Mouse (Mus musculus): Measurements from ENCODE around the gene Olfr305. TPM values are rescaled to one million over a fixed set of nuclear protein-coding genes. Genes with fewer than 3 reads are reported as not detected.
"Not testable (repeated sequence)": the region's sequence is repeated elsewhere in the genome, so short reads cannot be mapped to it uniquely, and the experiment has no call there.

Gene Olfr305
- polyA plus RNA-seq (2012; rRNA removed) = not detected in 2 replicates

- WGBS = 71% methylated on average over 1 of the region's 1 CpGs
These were observed at the start of gene Olfr305 for GRCm38 (mm10) chr7:86366828-86367227. Gene Olfr305 (minus strand): TSS chr7:86366928.

GRCm38 (mm10) chr7:86403546-86403945 is 36.8 kb upstream of the Olfr305 start, which contains the start of gene Olfr301:
Gene Olfr301 (plus strand): TSS chr7:86403846.
- no peak for DNase-seq
- Histone ChIP-seq H3K27ac (ENCODE audit: insufficient read depth, low read depth, low read length) (no peak within 1 kb of the TSS), H3K36me3 (ENCODE audit: control insufficient read depth, insufficient read depth, low read length) (no peaks in the 10 kb centered on the region), H3K4me3 (ENCODE audit: insufficient read depth, low read depth, low read length) (no peak within 1 kb of the TSS), H3K27me3 (replicated peaks; ENCODE audit: control insufficient read depth, insufficient read depth, low read length) (no peaks in the 10 kb centered on the region), H3K4me1 (ENCODE audit: control insufficient read depth, insufficient read depth, low read length) (no peaks in the 10 kb centered on the region)
- 76% methylated on average over 2 of the region's 2 CpGs for WGBS
- TF ChIP-seq CTCF (conservative IDR thresholded peaks at IDR 0.05; ENCODE audit: insufficient read depth, insufficient read length, low read depth, low read length) (no peak), POLR2A (IDR thresholded peaks at IDR 0.05; ENCODE audit: low read depth, low read length) (no peak)

More at GRCm38 (mm10) chr7:86366828-86367227, at the start of gene Olfr305:
- no peak for DNase-seq
- Histone ChIP-seq H3K4me1 (ENCODE audit: control insufficient read depth, insufficient read depth, low read length) (no peaks in the 10 kb centered on the region), H3K4me3 (ENCODE audit: insufficient read depth, low read depth, low read length) (no peak within 1 kb of the TSS), H3K27me3 (replicated peaks; ENCODE audit: control insufficient read depth, insufficient read depth, low read length) (no peaks in the 10 kb centered on the region), H3K36me3 (ENCODE audit: control insufficient read depth, insufficient read depth, low read length) (no peaks in the 10 kb centered on the region), H3K27ac (ENCODE audit: insufficient read depth, low read depth, low read length) (no peak within 1 kb of the TSS)
- TF ChIP-seq CTCF (conservative IDR thresholded peaks at IDR 0.05; ENCODE audit: insufficient read depth, insufficient read length, low read depth, low read length) (no peak), POLR2A (IDR thresholded peaks at IDR 0.05; ENCODE audit: low read depth, low read length) (no peak)

DNA sequence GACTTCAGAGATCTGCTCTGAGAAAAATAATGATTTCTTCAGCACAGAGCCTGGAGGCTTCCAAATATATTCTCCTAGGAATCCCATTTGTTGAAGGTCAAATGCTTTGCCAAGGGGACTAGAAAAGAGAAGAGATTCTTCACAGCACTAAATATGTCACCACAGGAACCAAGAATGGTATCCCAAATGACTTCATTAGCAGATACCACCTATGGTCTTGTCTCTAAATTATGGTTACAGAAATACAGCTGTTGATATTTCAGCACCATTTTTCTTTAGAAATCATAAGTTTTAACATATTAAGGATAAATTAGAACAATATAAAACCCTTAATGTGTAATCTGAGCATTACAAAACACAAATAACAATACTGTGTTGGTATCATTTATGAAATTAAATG is 31.0 kb upstream of the Olfr305 start, which contains the start of gene Olfr303:
TSS of gene Olfr303 (minus strand) at position 101 of the 400 bp plus-strand sequence.
- no peaks in the 10 kb centered on the region for H3K36me3 ChIP-seq (ENCODE audit: control insufficient read depth, insufficient read depth, low read length)
- no peak within 1 kb of the TSS for H3K27ac ChIP-seq (ENCODE audit: insufficient read depth, low read depth, low read length)
- TF ChIP-seq POLR2A (IDR thresholded peaks at IDR 0.05; ENCODE audit: low read depth, low read length) (no peak), CTCF (conservative IDR thresholded peaks at IDR 0.05; ENCODE audit: insufficient read depth, insufficient read length, low read depth, low read length) (no peak)
- no peak within 1 kb of the TSS for H3K4me3 ChIP-seq (ENCODE audit: insufficient read depth, low read depth, low read length)
- no peaks in the 10 kb centered on the region for H3K27me3 ChIP-seq (replicated peaks; ENCODE audit: control insufficient read depth, insufficient read depth, low read length)
- H3K4me1 ChIP-seq (ENCODE audit: control insufficient read depth, insufficient read depth, low read length) = no peaks in the 10 kb centered on the region
- no peak for DNase-seq

GRCm38 (mm10) chr7:86386558-86386957 is 19.8 kb upstream of the Olfr305 start, which contains the start of gene Olfr304:
Gene Olfr304 (minus strand): TSS chr7:86386658.
- H3K27ac ChIP-seq (ENCODE audit: insufficient read depth, low read depth, low read length) = no peak within 1 kb of the TSS
- H3K36me3 ChIP-seq (ENCODE audit: control insufficient read depth, insufficient read depth, low read length) = no peaks in the 10 kb centered on the region
- no peaks in the 10 kb centered on the region for H3K27me3 ChIP-seq (replicated peaks; ENCODE audit: control insufficient read depth, insufficient read depth, low read length)
- 59% methylated on average over 1 of the region's 1 CpGs for WGBS
- TF ChIP-seq CTCF (conservative IDR thresholded peaks at IDR 0.05; ENCODE audit: insufficient read depth, insufficient read length, low read depth, low read length) (no peak), POLR2A (IDR thresholded peaks at IDR 0.05; ENCODE audit: low read depth, low read length) (no peak)
- H3K4me3 ChIP-seq (ENCODE audit: insufficient read depth, low read depth, low read length) = no peak within 1 kb of the TSS
- H3K4me1 ChIP-seq (ENCODE audit: control insufficient read depth, insufficient read depth, low read length) = no peaks in the 10 kb centered on the region
- no peak for DNase-seq

DNA sequence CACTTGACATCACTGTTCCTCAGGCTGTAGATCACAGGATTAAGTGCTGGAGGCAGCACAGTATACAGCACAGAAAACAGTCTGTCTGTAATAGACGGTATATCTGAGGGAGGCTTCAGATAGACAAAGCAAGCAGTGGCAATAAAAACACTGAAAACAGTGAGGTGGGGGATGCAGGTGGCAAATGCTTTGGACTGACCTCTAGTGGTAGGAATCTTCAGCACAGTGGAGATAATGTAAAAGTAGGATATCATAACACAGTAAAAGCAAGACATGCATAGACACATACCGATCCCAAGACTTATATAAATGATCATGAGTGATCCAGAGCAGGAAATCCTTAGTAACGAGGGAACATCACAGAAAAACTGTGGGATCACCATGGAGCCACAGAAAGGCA is 19.0 kb upstream of the Olfr305 start:
- WGBS = 54% methylated on average over 3 of the region's 3 CpGs
- no peaks in the 10 kb centered on the region for H3K4me1 ChIP-seq (ENCODE audit: control insufficient read depth, insufficient read depth, low read length)
- no peak overlapping the region for H3K27ac ChIP-seq (ENCODE audit: insufficient read depth, low read depth, low read length)
- TF ChIP-seq CTCF (conservative IDR thresholded peaks at IDR 0.05; ENCODE audit: insufficient read depth, insufficient read length, low read depth, low read length) (no peak), POLR2A (IDR thresholded peaks at IDR 0.05; ENCODE audit: low read depth, low read length) (no peak)
- H3K4me3 ChIP-seq (ENCODE audit: insufficient read depth, low read depth, low read length) = no peak overlapping the region
- no peaks in the 10 kb centered on the region for H3K27me3 ChIP-seq (replicated peaks; ENCODE audit: control insufficient read depth, insufficient read depth, low read length)
- no peak for DNase-seq
- H3K36me3 ChIP-seq (ENCODE audit: control insufficient read depth, insufficient read depth, low read length) = no peaks in the 10 kb centered on the region

DNA sequence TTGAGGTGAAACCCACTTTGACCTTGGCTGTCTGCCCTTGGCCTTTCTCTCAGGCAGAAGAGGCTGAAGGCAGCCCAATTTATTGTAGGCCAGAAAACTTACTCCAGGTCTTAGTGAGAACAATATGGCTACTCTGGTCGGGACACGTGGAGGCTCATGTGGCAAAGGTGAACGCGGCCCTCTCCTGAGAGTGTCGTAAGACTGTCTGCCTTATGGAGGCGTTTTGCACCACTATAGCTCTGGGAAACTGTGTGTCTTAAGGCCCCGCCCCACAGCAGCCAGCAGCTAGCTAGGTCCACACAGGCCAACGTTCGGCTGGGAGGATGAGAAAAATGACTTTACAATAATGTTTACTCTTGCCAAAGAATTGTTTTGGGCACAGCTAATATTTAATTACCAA is 20.4 kb downstream of the Olfr305 start:
- not testable (repeated sequence) for H3K27me3 ChIP-seq (replicated peaks; ENCODE audit: control insufficient read depth, insufficient read depth, low read length); DNase-seq; H3K4me3 ChIP-seq (ENCODE audit: insufficient read depth, low read depth, low read length); H3K36me3 ChIP-seq (ENCODE audit: control insufficient read depth, insufficient read depth, low read length); H3K27ac ChIP-seq (ENCODE audit: insufficient read depth, low read depth, low read length); H3K4me1 ChIP-seq (ENCODE audit: control insufficient read depth, insufficient read depth, low read length)
- WGBS = 82% methylated on average over 9 of the region's 9 CpGs

DNA sequence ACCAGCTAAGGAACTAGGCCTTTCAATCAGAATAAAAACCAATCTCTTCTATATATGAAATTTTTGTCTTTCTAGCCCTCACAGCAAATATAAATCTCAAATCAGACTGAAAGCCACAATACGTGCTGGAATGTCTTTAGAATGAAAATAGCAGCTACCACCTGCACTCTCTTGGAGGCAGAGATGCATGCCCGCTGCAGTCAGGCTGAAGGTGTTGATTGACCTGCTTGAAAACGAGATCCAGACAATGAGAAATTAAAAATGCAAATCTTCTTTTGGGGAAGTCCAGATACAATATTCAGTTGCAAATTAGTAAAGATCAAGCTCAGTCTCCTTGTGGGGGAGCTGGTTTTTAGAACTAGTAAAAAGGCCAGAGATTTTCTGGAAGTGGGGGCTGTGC is 22.5 kb downstream of the Olfr305 start:
- no peak for DNase-seq
- no peak for TF ChIP-seq CTCF (conservative IDR thresholded peaks at IDR 0.05; ENCODE audit: insufficient read depth, insufficient read length, low read depth, low read length)
- no peak for TF ChIP-seq POLR2A (IDR thresholded peaks at IDR 0.05; ENCODE audit: low read depth, low read length)
- H3K27ac ChIP-seq (ENCODE audit: insufficient read depth, low read depth, low read length) = no peak overlapping the region

More for the DNA sequence above, 22.5 kb downstream of the Olfr305 start:
- Histone ChIP-seq H3K4me1 (ENCODE audit: control insufficient read depth, insufficient read depth, low read length) (no peaks in the 10 kb centered on the region), H3K27me3 (replicated peaks; ENCODE audit: control insufficient read depth, insufficient read depth, low read length) (no peaks in the 10 kb centered on the region), H3K36me3 (ENCODE audit: control insufficient read depth, insufficient read depth, low read length) (no peaks in the 10 kb centered on the region), H3K4me3 (ENCODE audit: insufficient read depth, low read depth, low read length) (no peak overlapping the region)
- 65% methylated on average over 3 of the region's 3 CpGs for WGBS

All from kidney, adult 2 months (tissue).